Mouse (Mus musculus): Measurements from ENCODE around the gene Rpgrip1. TPM values are rescaled to one million over a fixed set of nuclear protein-coding genes. Genes with fewer than 3 reads are reported as not detected.

Gene Rpgrip1
- 0.87 TPM for polyA plus RNA-seq (2014; fragmentation: Illumina TruSeq; extraction: RNeasy Lipid Tissue Mini Kit (QIAGEN cat#74804); ENCODE audit: low read depth, low replicate concordance)

DNA sequence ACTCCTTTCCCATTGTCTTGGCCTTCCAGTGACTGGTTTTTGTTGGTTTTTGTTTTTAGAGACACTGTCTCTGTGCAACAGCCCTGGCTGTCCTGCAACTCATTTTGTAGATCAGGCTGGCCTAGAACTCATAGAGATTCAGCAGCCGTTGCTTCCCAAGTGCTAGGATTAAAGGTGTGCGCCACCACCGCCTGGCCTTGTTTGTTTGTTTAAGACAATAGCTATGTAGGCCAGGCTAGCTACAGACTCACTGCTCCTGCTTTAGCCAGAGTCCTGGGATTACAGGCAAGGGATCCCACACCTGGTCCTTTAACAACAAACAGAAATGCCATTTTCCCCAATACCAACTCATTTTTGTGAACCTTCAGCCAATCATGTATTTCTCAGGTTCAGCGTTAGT, at the start of gene Rpgrip1:
Rpgrip1 (plus strand) TSS at position 359 of the 400 bp plus-strand sequence.

GRCm38 (mm10) chr14:52103856-52104676, 6.4 kb upstream of the Rpgrip1 start, which contains the start of gene Hnrnpc:
Gene Hnrnpc (minus strand): TSS chr14:52104028.

DNA sequence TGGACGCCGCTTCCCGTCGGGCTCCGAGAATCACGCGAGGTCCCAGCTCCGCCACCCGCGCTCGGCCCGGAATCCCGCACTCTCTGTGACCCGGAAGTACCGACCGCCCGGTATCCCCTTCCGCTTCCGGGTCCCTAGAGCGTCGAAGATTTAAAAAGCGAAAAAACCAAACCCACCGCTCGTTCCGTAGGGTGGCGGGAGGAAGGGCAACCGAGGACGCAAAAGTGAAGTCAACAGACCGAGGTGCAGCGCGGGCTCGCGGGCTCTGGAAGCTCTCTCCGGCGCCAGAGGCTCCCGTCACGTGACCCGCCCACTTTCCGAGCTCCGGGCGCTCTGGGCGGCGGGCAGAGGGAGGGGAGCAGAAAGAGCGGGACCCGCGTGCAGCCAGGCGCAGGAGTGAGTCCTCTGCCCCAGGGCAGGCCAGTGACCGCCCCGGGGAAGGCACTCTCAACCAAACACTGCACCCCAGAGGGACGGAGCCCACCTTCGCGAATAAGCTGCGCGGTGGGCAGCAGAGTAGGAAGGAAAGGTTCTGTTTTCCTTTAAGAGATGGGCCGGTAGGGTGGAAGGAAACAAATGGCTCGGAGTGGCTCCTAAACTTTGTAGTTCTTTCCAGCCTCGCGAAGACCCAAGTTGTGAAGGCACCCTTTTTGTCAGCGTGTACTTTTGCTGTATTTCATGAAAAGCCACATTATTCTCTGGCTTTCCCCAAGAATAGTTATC, 86.8 kb downstream of the Rpgrip1 start, which contains the start of gene Supt16:
Supt16 (minus strand) TSS at position 261 of the 723 bp plus-strand sequence.

Other genes starting within 250 kb of the Rpgrip1 start
- gene Mettl17, start 225.9 kb upstream of the Rpgrip1 start, polyA plus RNA-seq (2014; fragmentation: Illumina TruSeq; extraction: RNeasy Lipid Tissue Mini Kit (QIAGEN cat#74804); ENCODE audit: low read depth, low replicate concordance): 4.0 TPM
- gene Slc39a2, start 217.8 kb upstream of the Rpgrip1 start, polyA plus RNA-seq (2014; fragmentation: Illumina TruSeq; extraction: RNeasy Lipid Tissue Mini Kit (QIAGEN cat#74804); ENCODE audit: low read depth, low replicate concordance): 0.29 TPM
- gene Ndrg2, start 196.5 kb upstream of the Rpgrip1 start, polyA plus RNA-seq (2014; fragmentation: Illumina TruSeq; extraction: RNeasy Lipid Tissue Mini Kit (QIAGEN cat#74804); ENCODE audit: low read depth, low replicate concordance): 697 TPM
- not detected for gene Tppp2, start 192.3 kb upstream of the Rpgrip1 start, polyA plus RNA-seq (2014; fragmentation: Illumina TruSeq; extraction: RNeasy Lipid Tissue Mini Kit (QIAGEN cat#74804); ENCODE audit: low read depth, low replicate concordance)
- gene Rnase13, start 187.9 kb upstream of the Rpgrip1 start, polyA plus RNA-seq (2014; fragmentation: Illumina TruSeq; extraction: RNeasy Lipid Tissue Mini Kit (QIAGEN cat#74804); ENCODE audit: low read depth, low replicate concordance): not detected
- gene Arhgef40, start 126.0 kb upstream of the Rpgrip1 start, polyA plus RNA-seq (2014; fragmentation: Illumina TruSeq; extraction: RNeasy Lipid Tissue Mini Kit (QIAGEN cat#74804); ENCODE audit: low read depth, low replicate concordance): 13.4 TPM
- gene Tmem253, start 95.0 kb upstream of the Rpgrip1 start, polyA plus RNA-seq (2014; fragmentation: Illumina TruSeq; extraction: RNeasy Lipid Tissue Mini Kit (QIAGEN cat#74804); ENCODE audit: low read depth, low replicate concordance): not detected
- gene Zfp219, start 90.0 kb upstream of the Rpgrip1 start, polyA plus RNA-seq (2014; fragmentation: Illumina TruSeq; extraction: RNeasy Lipid Tissue Mini Kit (QIAGEN cat#74804); ENCODE audit: low read depth, low replicate concordance): 0.70 TPM
- gene Olfr221, start 68.2 kb upstream of the Rpgrip1 start, polyA plus RNA-seq (2014; fragmentation: Illumina TruSeq; extraction: RNeasy Lipid Tissue Mini Kit (QIAGEN cat#74804); ENCODE audit: low read depth, low replicate concordance): not detected
- 361 TPM for gene Hnrnpc, start 6.7 kb upstream of the Rpgrip1 start, polyA plus RNA-seq (2014; fragmentation: Illumina TruSeq; extraction: RNeasy Lipid Tissue Mini Kit (QIAGEN cat#74804); ENCODE audit: low read depth, low replicate concordance)
- gene Supt16, start 86.7 kb downstream of the Rpgrip1 start, polyA plus RNA-seq (2014; fragmentation: Illumina TruSeq; extraction: RNeasy Lipid Tissue Mini Kit (QIAGEN cat#74804); ENCODE audit: low read depth, low replicate concordance): 75.0 TPM
- 68.3 TPM for gene Chd8, start 147.1 kb downstream of the Rpgrip1 start, polyA plus RNA-seq (2014; fragmentation: Illumina TruSeq; extraction: RNeasy Lipid Tissue Mini Kit (QIAGEN cat#74804); ENCODE audit: low read depth, low replicate concordance)
- 48.2 TPM for gene Tox4, start 168.4 kb downstream of the Rpgrip1 start, polyA plus RNA-seq (2014; fragmentation: Illumina TruSeq; extraction: RNeasy Lipid Tissue Mini Kit (QIAGEN cat#74804); ENCODE audit: low read depth, low replicate concordance)
- gene Rab2b, start 168.8 kb downstream of the Rpgrip1 start, polyA plus RNA-seq (2014; fragmentation: Illumina TruSeq; extraction: RNeasy Lipid Tissue Mini Kit (QIAGEN cat#74804); ENCODE audit: low read depth, low replicate concordance): 88.1 TPM
- 40.5 TPM for gene Mettl3, start 194.4 kb downstream of the Rpgrip1 start, polyA plus RNA-seq (2014; fragmentation: Illumina TruSeq; extraction: RNeasy Lipid Tissue Mini Kit (QIAGEN cat#74804); ENCODE audit: low read depth, low replicate concordance)
- 4.6 TPM for gene Sall2, start 218.1 kb downstream of the Rpgrip1 start, polyA plus RNA-seq (2014; fragmentation: Illumina TruSeq; extraction: RNeasy Lipid Tissue Mini Kit (QIAGEN cat#74804); ENCODE audit: low read depth, low replicate concordance)
- not detected for gene Olfr1513, start 245.7 kb downstream of the Rpgrip1 start, polyA plus RNA-seq (2014; fragmentation: Illumina TruSeq; extraction: RNeasy Lipid Tissue Mini Kit (QIAGEN cat#74804); ENCODE audit: low read depth, low replicate concordance)